Mouse (Mus musculus): Measurements from ENCODE around the gene Gm648. TPM values are rescaled to one million over a fixed set of nuclear protein-coding genes. Genes with fewer than 3 reads are reported as not detected.

Gm648 gene
- total RNA-seq (2023): not detected in 2 replicates

GRCm38 (mm10) chrX:56549506-56549905 lies at the start of gene Gm648:
Gene Gm648 (minus strand): TSS chrX:56549606.

DNA sequence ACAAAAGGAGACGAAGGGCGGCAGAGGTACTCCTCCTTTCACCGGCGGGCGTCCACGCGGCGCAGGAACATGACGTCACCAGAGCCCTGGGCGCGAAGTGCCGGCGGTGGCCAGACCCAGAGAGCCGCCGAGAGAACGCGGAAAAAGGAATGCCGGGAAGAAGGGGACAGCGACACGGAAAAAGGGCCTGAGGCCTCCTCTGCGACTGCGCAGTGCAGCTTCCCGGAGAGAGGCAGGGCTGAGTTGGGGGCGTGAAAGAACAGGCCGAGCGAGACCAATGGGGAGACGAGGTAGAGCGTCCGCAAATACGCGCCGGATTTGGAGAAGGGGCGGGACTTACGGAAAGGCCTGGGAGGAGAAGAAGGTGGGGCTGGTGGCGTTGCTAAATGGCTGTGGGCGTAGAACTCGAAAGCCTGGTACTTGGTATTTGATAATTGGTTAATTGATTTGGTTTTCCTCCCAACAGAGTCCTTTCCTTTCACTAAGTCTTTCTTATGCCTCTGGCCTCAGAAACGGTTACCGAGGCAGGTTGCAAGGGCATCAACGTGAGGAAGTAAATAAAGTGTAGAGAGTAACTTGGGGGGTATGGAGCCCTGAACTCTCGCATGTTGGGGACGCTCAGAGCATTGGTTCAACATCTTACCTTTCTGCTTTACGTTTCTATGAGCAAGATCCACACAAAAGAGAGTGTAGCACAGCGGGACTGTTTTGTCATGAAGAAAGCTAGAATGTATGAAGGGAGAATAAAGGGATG lies 48.7 kb upstream of the Gm648 start, which contains the start of gene Mmgt1:
Gene Mmgt1, minus strand, starts transcription at position 183 of the 754 bp plus-strand sequence.

GRCm38 (mm10) chrX:56524442-56524841 lies 25.0 kb downstream of the Gm648 start, which contains the start of gene Gm10477:
Gene Gm10477 (plus strand): TSS chrX:56524742.

Other genes with a start within 250 kb of the Gm648 start
- 0.51 TPM in 1 of 2 replicates, not detected in the other for gene Zfp449, start 203.2 kb downstream of the Gm648 start, total RNA-seq (2023)
- gene Smim10l2a, start 175.0 kb downstream of the Gm648 start, total RNA-seq (2023): 0.19 TPM in 1 of 2 replicates, not detected in the other
- not detected in 2 replicates for gene Gm2174, start 101.6 kb downstream of the Gm648 start, total RNA-seq (2023)
- 95.0 and 138 TPM in 2 replicates for gene Ints6l, start 94.7 kb downstream of the Gm648 start, total RNA-seq (2023)
- gene Gm10477, start 24.9 kb downstream of the Gm648 start, total RNA-seq (2023): not detected in 2 replicates
- 9.1 and 9.8 TPM in 2 replicates for gene Mmgt1, start 48.5 kb upstream of the Gm648 start, total RNA-seq (2023)
- gene Slc9a6, start 60.2 kb upstream of the Gm648 start, total RNA-seq (2023): 9.3 and 15.2 TPM in 2 replicates
- gene Fhl1, start 182.2 kb upstream of the Gm648 start, total RNA-seq (2023): 0.27 and 1.1 TPM in 2 replicates